Mouse (Mus musculus) hindbrain, embryonic 16.5 days (tissue): ENCODE data around the gene Plod2. TPM values are rescaled to one million over a fixed set of nuclear protein-coding genes. Genes with fewer than 3 reads are reported as not detected.

Experiments
- ATAC-seq: fragments of 200-750 bp; cut with Nextera tagmentation; 2 replicates; pipeline ENCODE4 v1.8.0; 2017; ENCODE audit warnings: moderate TSS enrichment, moderate library complexity
- H3K27ac ChIP-seq: fragments of 300-500 bp; sonication (generic); 2 replicates; pipeline ENCODE4 v1.5.1; 2014; ENCODE audit warnings: low read depth, mild to moderate bottlenecking, control low read depth, low read length, moderate library complexity
- H3K27me3 ChIP-seq: fragments of 300-500 bp; sonication (generic); replicated peaks from 2 replicates; pipeline ENCODE4 v1.6.1; 2014; ENCODE audit warnings: low read length; ENCODE audit not compliant: control insufficient read depth, insufficient read depth
- H3K36me3 ChIP-seq: fragments of 300-500 bp; sonication (generic); 2 replicates; pipeline ENCODE4 v1.6.1; 2014; ENCODE audit warnings: mild to moderate bottlenecking, low read length, moderate library complexity, mixed read lengths; ENCODE audit not compliant: control insufficient read depth, insufficient read depth
- H3K4me1 ChIP-seq: fragments of 300-500 bp; sonication (generic); 2 replicates; pipeline ENCODE4 v1.6.1; 2014; ENCODE audit warnings: low read depth, low read length; ENCODE audit not compliant: control insufficient read depth, insufficient read depth
- H3K4me2 ChIP-seq: fragments of 300-500 bp; sonication (generic); 2 replicates; pipeline ENCODE4 v1.6.1; 2014; ENCODE audit warnings: mild to moderate bottlenecking, low read length, control low read depth, moderate library complexity
- H3K4me3 ChIP-seq: fragments of 300-500 bp; sonication (generic); 2 replicates; pipeline ENCODE4 v1.5.1; 2014; ENCODE audit warnings: mild to moderate bottlenecking, low read length, control low read depth, moderate library complexity
- H3K9ac ChIP-seq: fragments of 300-500 bp; sonication (generic); 2 replicates; pipeline ENCODE4 v1.6.1; 2014; ENCODE audit warnings: low read depth, mild to moderate bottlenecking, control low read depth, low read length, moderate library complexity
- H3K9me3 ChIP-seq: fragments of 300-500 bp; sonication (generic); 2 replicates; pipeline ENCODE4 v1.6.1; 2014; ENCODE audit warnings: mild to moderate bottlenecking, low read length, moderate library complexity; ENCODE audit not compliant: control insufficient read depth
- WGBS: fragments of 180-500 bp; shearing (Covaris S2); extraction: QIAGEN DNeasy Blood & Tissue Kit; methylation state at CpG from one replicate; pipeline ENCODE4 v1.1.7; 2014; 5-methylcytosine and 5-hydroxymethylcytosine counted together
- polyA plus RNA-seq: library from polyadenylated mRNA; unstranded; fragments of >200 nt; fragmentation: Nextera tagmentation; extraction: Ambion mirVana; gene quantifications from 2 replicates; pipeline ENCODE4 v1.2.1, GENCODE M21; 2015

Gene Plod2
- polyA plus RNA-seq, 1 experiment from 2014 or later: 11.8 TPM

DNA sequence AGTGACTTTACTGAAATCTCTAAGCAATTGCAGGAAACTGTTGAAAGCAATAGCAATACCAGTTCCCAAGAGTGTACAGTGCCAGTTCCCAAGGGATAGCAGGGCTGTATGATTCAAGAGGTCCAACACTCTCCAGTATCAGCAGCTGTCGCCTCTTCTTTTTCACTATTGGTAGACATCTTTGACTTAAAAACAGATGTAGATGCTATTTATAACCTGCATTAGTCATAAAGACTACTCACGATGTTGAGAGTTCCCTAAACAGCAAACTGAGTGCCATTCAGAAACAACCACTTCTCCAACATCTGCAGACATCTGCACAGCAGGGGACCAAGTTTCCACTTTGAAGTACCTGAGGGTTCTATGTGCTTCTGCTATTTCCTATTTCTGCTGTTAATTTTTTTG, 79.9 kb downstream of the Plod2 start:
- H3K9me3 ChIP-seq: no peaks in the 10 kb centered on the region
- no peaks in the 10 kb centered on the region for H3K27me3 ChIP-seq
- no peak overlapping the region for H3K9ac ChIP-seq
- no peak overlapping the region for H3K4me2 ChIP-seq
- H3K4me3 ChIP-seq: no peak overlapping the region
- H3K36me3 ChIP-seq: no peaks in the 10 kb centered on the region
- no peak overlapping the region for H3K27ac ChIP-seq
- WGBS: 77% methylated on average over 2 of the region's 2 CpGs
- ATAC-seq: no peak
- no peaks in the 10 kb centered on the region for H3K4me1 ChIP-seq

DNA sequence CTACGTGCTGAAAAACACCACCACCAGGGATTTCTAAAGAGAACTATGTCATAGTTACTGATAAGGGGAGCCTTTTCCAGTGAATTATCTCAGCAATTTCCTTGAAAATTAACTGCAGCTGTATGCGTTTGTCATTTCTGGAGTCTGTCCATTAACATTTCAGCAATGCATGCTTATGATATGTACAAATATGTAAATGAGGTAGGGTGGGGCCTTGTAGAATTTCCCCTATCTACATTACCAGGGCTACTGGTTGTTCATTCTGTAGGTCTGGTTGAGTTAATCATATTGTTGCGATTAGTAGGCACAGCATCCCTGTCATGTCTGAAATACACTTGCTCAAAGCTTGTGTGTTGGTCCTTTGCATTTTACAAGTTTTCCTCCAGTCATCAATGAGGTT, 92.8 kb downstream of the Plod2 start:
- Histone ChIP-seq H3K9ac (no peak overlapping the region), H3K27ac (no peak overlapping the region), H3K36me3 (no peaks in the 10 kb centered on the region), H3K27me3 (no peaks in the 10 kb centered on the region), H3K9me3 (peaks cover 3% of the 10 kb centered on the region), H3K4me3 (no peak overlapping the region), H3K4me1 (no peaks in the 10 kb centered on the region), H3K4me2 (no peak overlapping the region)
- WGBS: 83% methylated on average over 3 of the region's 3 CpGs
- no peak for ATAC-seq

DNA sequence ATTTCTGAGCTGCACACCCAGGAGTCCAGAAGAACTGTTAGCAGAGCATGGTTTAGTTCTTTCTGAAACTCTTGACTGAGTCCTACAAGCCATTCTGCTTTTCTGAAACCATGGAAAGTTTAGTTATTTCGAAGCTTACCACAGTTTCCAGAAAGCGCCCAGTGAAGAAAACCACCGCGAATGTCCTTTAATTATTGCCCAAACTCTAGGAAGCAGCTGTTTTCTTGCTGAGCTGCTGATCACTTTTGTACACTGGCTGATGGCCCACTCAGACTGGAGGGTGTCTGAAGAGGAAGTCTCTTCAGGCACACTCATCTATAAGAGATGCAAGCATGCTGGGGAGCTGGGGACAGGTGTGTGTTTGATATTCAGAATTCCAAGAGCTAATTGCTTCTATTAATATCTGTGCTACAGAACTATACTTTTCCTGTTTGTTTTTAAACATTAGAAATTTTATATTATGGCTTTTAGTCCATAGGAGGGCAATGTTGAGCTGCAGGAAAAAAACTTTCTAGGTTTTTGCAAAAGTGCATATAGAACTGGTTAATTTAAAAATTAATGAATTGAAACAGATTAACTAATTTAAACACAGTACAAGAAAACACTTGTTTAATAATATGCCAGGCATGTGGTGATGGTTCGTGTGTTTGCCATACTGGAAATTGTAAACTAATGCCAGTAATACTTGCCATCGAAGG, 97.3 kb downstream of the Plod2 start:
- Histone ChIP-seq H3K9ac (no peak overlapping the region), H3K27ac (no peak overlapping the region), H3K4me3 (no peak overlapping the region), H3K4me2 (no peak overlapping the region), H3K36me3 (no peaks in the 10 kb centered on the region), H3K4me1 (no peaks in the 10 kb centered on the region), H3K9me3 (no peaks in the 10 kb centered on the region), H3K27me3 (no peaks in the 10 kb centered on the region)
- WGBS: 83% methylated on average over 6 of the region's 6 CpGs
- ATAC-seq: no peak

DNA sequence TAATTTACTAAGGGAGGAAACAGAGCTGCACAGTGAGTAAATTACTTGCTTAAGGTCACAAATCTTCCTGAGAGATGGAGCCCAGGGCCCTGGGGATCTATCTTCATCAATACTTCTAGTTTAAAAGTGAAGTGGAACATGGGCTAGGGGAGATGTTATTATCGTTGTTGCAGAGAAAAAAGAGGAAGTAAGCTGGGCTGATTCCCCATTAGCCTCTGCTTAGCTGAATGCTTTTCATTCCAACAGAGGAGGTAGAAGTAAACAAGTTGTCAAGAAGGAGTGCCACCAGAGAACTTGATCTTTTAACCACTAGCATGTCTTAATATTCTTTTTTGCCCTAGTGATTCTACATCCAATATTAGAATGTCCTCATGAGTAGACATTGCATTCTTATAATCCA, 99.7 kb downstream of the Plod2 start:
- H3K9ac ChIP-seq: no peak overlapping the region

More for the DNA sequence above, 99.7 kb downstream of the Plod2 start:
- Histone ChIP-seq H3K27ac (no peak overlapping the region), H3K4me3 (no peak overlapping the region), H3K36me3 (no peaks in the 10 kb centered on the region), H3K4me2 (no peak overlapping the region), H3K4me1 (no peaks in the 10 kb centered on the region), H3K9me3 (peaks cover 3% of the 10 kb centered on the region; the same call in 1 of the 2 replicates), H3K27me3 (no peaks in the 10 kb centered on the region)
- 65% methylated on average over 1 of the region's 1 CpGs for WGBS
- no peak for ATAC-seq

Other genes starting within 250 kb of the Plod2 start
- not detected in 2 replicates for gene 1700057G04Rik, start 232.8 kb upstream of the Plod2 start, polyA plus RNA-seq
- gene Plscr4, start 84.8 kb upstream of the Plod2 start, polyA plus RNA-seq: 2.3 and 3.2 TPM in 2 replicates